8 mouse cellular contexts compared by ENCODE assay signal in genomic region chr9:108842989-108843388, GRCm38 (mm10). TPM values are rescaled to one million over a fixed set of nuclear protein-coding genes. Genes with fewer than 3 reads are reported as not detected.
DNase-seq lines count a peak whose midpoint lies in the region; ATAC-seq lines count a peak whose summit lies in the region.

No protein-coding gene starts in this region.

- 0 out of 2 replicates have a peak, but pooled peaks cover 2% of the 10 kb centered on the region for H3K36me3 ChIP-seq in midbrain, embryonic 11.5 days (ENCODE audit: control insufficient read depth, insufficient read depth, low read length)
- H3K36me3 ChIP-seq in midbrain, embryonic 16.5 days (ENCODE audit: control insufficient read depth, insufficient read depth, low read length), result peaks cover 72% of the 10 kb centered on the region
- H3K36me3 ChIP-seq in embryonic facial prominence, embryonic 12.5 days, result no peaks in the 10 kb centered on the region
- H3K36me3 ChIP-seq in heart, embryonic 13.5 days, result no peaks in the 10 kb centered on the region
- no peaks in the 10 kb centered on the region for H3K36me3 ChIP-seq in liver, embryonic 15.5 days (replicated peaks)

- no peaks in the 10 kb centered on the region for H3K9me3 ChIP-seq in midbrain, embryonic 11.5 days (ENCODE audit: control insufficient read depth, low read length)
- H3K9me3 ChIP-seq in midbrain, embryonic 16.5 days (replicated peaks; ENCODE audit: control insufficient read depth, low read length, poor library complexity, severe bottlenecking), result no peaks in the 10 kb centered on the region
- no peaks in the 10 kb centered on the region for H3K9me3 ChIP-seq in embryonic facial prominence, embryonic 12.5 days
- no peaks in the 10 kb centered on the region for H3K9me3 ChIP-seq in heart, embryonic 13.5 days
- no peaks in the 10 kb centered on the region for H3K9me3 ChIP-seq in liver, embryonic 15.5 days (replicated peaks)

- H3K4me2 ChIP-seq in midbrain, embryonic 11.5 days, result no peak overlapping the region
- H3K4me2 ChIP-seq in midbrain, embryonic 16.5 days (ENCODE audit: low read length), result no peak overlapping the region
- peak overlapping the region; percentile 30 for H3K4me2 ChIP-seq in embryonic facial prominence, embryonic 12.5 days (replicated peaks)
- H3K4me2 ChIP-seq in heart, embryonic 13.5 days, result peak overlapping the region; percentile 55
- peak overlapping the region; percentile 27; the same call in 1 of the 2 replicates for H3K4me2 ChIP-seq in liver, embryonic 15.5 days

- peak; percentile 33; the same call in 1 of the 2 replicates for ATAC-seq in midbrain, embryonic 11.5 days (ENCODE audit: low FRiP score)
- ATAC-seq in midbrain, embryonic 16.5 days, result no peak
- no peak for ATAC-seq in embryonic facial prominence, embryonic 12.5 days (ENCODE audit: insufficient number of reproducible peaks, insufficient read depth, low FRiP score, low TSS enrichment)
- ATAC-seq in heart, embryonic 13.5 days (ENCODE audit: extremely low read depth, insufficient number of reproducible peaks, low FRiP score, low TSS enrichment), result no peak
- ATAC-seq in liver, embryonic 15.5 days (ENCODE audit: insufficient read depth), result no peak

- H3K4me3 ChIP-seq in midbrain, embryonic 11.5 days (ENCODE audit: low read depth, low read length), result no peak overlapping the region
- H3K4me3 ChIP-seq in midbrain, embryonic 16.5 days (ENCODE audit: low read depth, low read length), result no peak overlapping the region
- H3K4me3 ChIP-seq in embryonic facial prominence, embryonic 12.5 days, result 0 out of 2 replicates have a peak overlapping the region, but pooled peaks have one; percentile 4
- peak overlapping the region; percentile 14; the same call in 1 of the 2 replicates for H3K4me3 ChIP-seq in heart, embryonic 13.5 days
- H3K4me3 ChIP-seq in liver, embryonic 15.5 days (replicated peaks), result no peak overlapping the region

- no peaks in the 10 kb centered on the region for H3K4me1 ChIP-seq in midbrain, embryonic 11.5 days (ENCODE audit: control insufficient read depth, insufficient read depth, low read length)
- H3K4me1 ChIP-seq in midbrain, embryonic 16.5 days (ENCODE audit: control insufficient read depth, insufficient read depth, low read length), result no peaks in the 10 kb centered on the region
- no peaks in the 10 kb centered on the region for H3K4me1 ChIP-seq in embryonic facial prominence, embryonic 12.5 days
- peaks cover 6% of the 10 kb centered on the region; the same call in 1 of the 2 replicates for H3K4me1 ChIP-seq in heart, embryonic 13.5 days
- H3K4me1 ChIP-seq in liver, embryonic 15.5 days (replicated peaks), result 0 out of 2 replicates have a peak, but pooled peaks cover 7% of the 10 kb centered on the region

- no peaks in the 10 kb centered on the region for H3K27me3 ChIP-seq in midbrain, embryonic 11.5 days (ENCODE audit: control insufficient read depth, insufficient read depth, low read length)
- H3K27me3 ChIP-seq in midbrain, embryonic 16.5 days (ENCODE audit: control insufficient read depth, insufficient read depth, low read depth, low read length), result no peaks in the 10 kb centered on the region
- H3K27me3 ChIP-seq in embryonic facial prominence, embryonic 12.5 days, result peaks cover 16% of the 10 kb centered on the region; the same call in 1 of the 2 replicates
- H3K27me3 ChIP-seq in heart, embryonic 13.5 days (replicated peaks), result peaks cover 67% of the 10 kb centered on the region
- peaks cover 38% of the 10 kb centered on the region for H3K27me3 ChIP-seq in liver, embryonic 15.5 days

- no peak overlapping the region for H3K9ac ChIP-seq in midbrain, embryonic 11.5 days (ENCODE audit: low read length)
- H3K9ac ChIP-seq in midbrain, embryonic 16.5 days (ENCODE audit: low read depth, low read length), result no peak overlapping the region
- peak overlapping the region; percentile 27; the same call in 1 of the 2 replicates for H3K9ac ChIP-seq in embryonic facial prominence, embryonic 12.5 days
- 0 out of 2 replicates have a peak overlapping the region, but pooled peaks have one; percentile 48 for H3K9ac ChIP-seq in heart, embryonic 13.5 days
- H3K9ac ChIP-seq in liver, embryonic 15.5 days, result no peak overlapping the region

- peak; percentile 77 for DNase-seq in midbrain, embryonic 11.5 days (ENCODE audit: low spot score, missing footprints)
- peak; percentile 82 for DNase-seq in kidney, postnatal 10 days
- peak; percentile 79 for DNase-seq in right cerebral cortex, postnatal 10 days (ENCODE audit: low spot score in 2 of 2)
- DNase-seq in thymus, adult 18-20 months, result no peak

- 25% methylated on average over 14 of the region's 14 CpGs for WGBS in midbrain, embryonic 11.5 days
- 15% methylated on average over 14 of the region's 14 CpGs for WGBS in midbrain, embryonic 16.5 days
- WGBS in embryonic facial prominence, embryonic 12.5 days, result 16% methylated on average over 14 of the region's 14 CpGs
- WGBS in heart, embryonic 13.5 days, result 12% methylated on average over 14 of the region's 14 CpGs
- WGBS in liver, embryonic 15.5 days (ENCODE audit: insufficient replicate concordance), result 9% methylated on average over 14 of the region's 14 CpGs

- H3K27ac ChIP-seq in midbrain, embryonic 11.5 days (ENCODE audit: low read depth, low read length), result no peak overlapping the region
- H3K27ac ChIP-seq in midbrain, embryonic 16.5 days (ENCODE audit: low read length), result no peak overlapping the region
- no peak overlapping the region for H3K27ac ChIP-seq in embryonic facial prominence, embryonic 12.5 days
- H3K27ac ChIP-seq in heart, embryonic 13.5 days (replicated peaks), result no peak overlapping the region
- no peak overlapping the region for H3K27ac ChIP-seq in liver, embryonic 15.5 days (replicated peaks)

RNA-seq across cellular contexts. Expression of gene Slc26a6, which starts 10.1 kb away (rescaled TPM):
- 7.5 and 8.0 TPM in 2 replicates for polyA plus RNA-seq in midbrain, embryonic 11.5 days (2014; fragmentation: Nextera tagmentation; extraction: Ambion mirVana)
- 17.5 and 19.0 TPM in 2 replicates for polyA plus RNA-seq in midbrain, embryonic 16.5 days (2015; fragmentation: Nextera tagmentation; extraction: Ambion mirVana)
- 20.5 and 22.5 TPM in 2 replicates for polyA plus RNA-seq in embryonic facial prominence, embryonic 12.5 days (2016; fragmentation: Nextera tagmentation; extraction: Ambion mirVana)
- polyA plus RNA-seq in heart, embryonic 13.5 days (2015; fragmentation: Nextera tagmentation; extraction: Ambion mirVana), result 5.1 and 5.7 TPM in 2 replicates
- polyA plus RNA-seq in liver, embryonic 15.5 days (2015; fragmentation: Nextera tagmentation; extraction: Ambion mirVana), result 6.3 and 6.5 TPM in 2 replicates

RNA-seq across cellular contexts. Expression of gene Celsr3, which starts 16.9 kb away (rescaled TPM):
- 5.4 and 6.4 TPM in 2 replicates for polyA plus RNA-seq in midbrain, embryonic 11.5 days (2014; fragmentation: Nextera tagmentation; extraction: Ambion mirVana)
- polyA plus RNA-seq in midbrain, embryonic 16.5 days (2015; fragmentation: Nextera tagmentation; extraction: Ambion mirVana), result 12.7 and 16.4 TPM in 2 replicates
- 1.2 and 2.1 TPM in 2 replicates for polyA plus RNA-seq in embryonic facial prominence, embryonic 12.5 days (2016; fragmentation: Nextera tagmentation; extraction: Ambion mirVana)
- 0.09 and 0.10 TPM in 2 replicates for polyA plus RNA-seq in heart, embryonic 13.5 days (2015; fragmentation: Nextera tagmentation; extraction: Ambion mirVana)
- 0.15 and 0.16 TPM in 2 replicates for polyA plus RNA-seq in liver, embryonic 15.5 days (2015; fragmentation: Nextera tagmentation; extraction: Ambion mirVana)

RNA-seq across cellular contexts. Expression of gene Nckipsd, which starts 34.8 kb away (rescaled TPM):
- polyA plus RNA-seq in midbrain, embryonic 11.5 days (2014; fragmentation: Nextera tagmentation; extraction: Ambion mirVana), result 8.3 and 9.2 TPM in 2 replicates
- polyA plus RNA-seq in midbrain, embryonic 16.5 days (2015; fragmentation: Nextera tagmentation; extraction: Ambion mirVana), result 33.2 and 51.7 TPM in 2 replicates
- polyA plus RNA-seq in embryonic facial prominence, embryonic 12.5 days (2016; fragmentation: Nextera tagmentation; extraction: Ambion mirVana), result 24.2 and 25.7 TPM in 2 replicates
- polyA plus RNA-seq in heart, embryonic 13.5 days (2015; fragmentation: Nextera tagmentation; extraction: Ambion mirVana), result 9.7 and 10.6 TPM in 2 replicates
- polyA plus RNA-seq in liver, embryonic 15.5 days (2015; fragmentation: Nextera tagmentation; extraction: Ambion mirVana), result 3.9 and 9.1 TPM in 2 replicates

RNA-seq across cellular contexts. Expression of gene Ip6k2, which starts 59.4 kb away (rescaled TPM):
- polyA plus RNA-seq in midbrain, embryonic 11.5 days (2014; fragmentation: Nextera tagmentation; extraction: Ambion mirVana), result 104 and 109 TPM in 2 replicates
- 199 and 222 TPM in 2 replicates for polyA plus RNA-seq in midbrain, embryonic 16.5 days (2015; fragmentation: Nextera tagmentation; extraction: Ambion mirVana)
- 145 and 147 TPM in 2 replicates for polyA plus RNA-seq in embryonic facial prominence, embryonic 12.5 days (2016; fragmentation: Nextera tagmentation; extraction: Ambion mirVana)
- 39.8 and 42.9 TPM in 2 replicates for polyA plus RNA-seq in heart, embryonic 13.5 days (2015; fragmentation: Nextera tagmentation; extraction: Ambion mirVana)
- 11.6 and 12.9 TPM in 2 replicates for polyA plus RNA-seq in liver, embryonic 15.5 days (2015; fragmentation: Nextera tagmentation; extraction: Ambion mirVana)

Comparison
In these comparisons a context has a peak if more than half of its experiments do, and no peak if none do; other contexts are left out.
1. DNase-seq: peak in midbrain, embryonic 11.5 days (single experiment), kidney, postnatal 10 days (single experiment) and right cerebral cortex, postnatal 10 days (2 of 2); none in thymus, adult 18-20 months (0 of 2).
2. H3K4me2 ChIP-seq: peak in embryonic facial prominence, embryonic 12.5 days (single experiment), heart, embryonic 13.5 days (single experiment) and liver, embryonic 15.5 days (single experiment); none in midbrain, embryonic 11.5 days (single experiment) and midbrain, embryonic 16.5 days (single experiment).
3. H3K4me3 ChIP-seq: peak in embryonic facial prominence, embryonic 12.5 days (single experiment) and heart, embryonic 13.5 days (single experiment); none in midbrain, embryonic 11.5 days (single experiment), midbrain, embryonic 16.5 days (single experiment) and liver, embryonic 15.5 days (single experiment).
4. H3K9ac ChIP-seq: peak in embryonic facial prominence, embryonic 12.5 days (single experiment) and heart, embryonic 13.5 days (single experiment); none in midbrain, embryonic 11.5 days (single experiment), midbrain, embryonic 16.5 days (single experiment) and liver, embryonic 15.5 days (single experiment).